Mouse (Mus musculus): Measurements from ENCODE around the gene Nr6a1.

Nr6a1 gene

GRCm38 (mm10) chr2:38714324-38714723 is 213.2 kb downstream of the Nr6a1 start, which contains the start of gene Nr5a1:
Nr5a1 (minus strand) TSS chr2:38714542.
- DNase-seq (ENCODE audit: low read depth), result no peak

GRCm38 (mm10) chr2:38713596-38713995 is 213.9 kb downstream of the Nr6a1 start:
- DNase-seq (ENCODE audit: low read depth), result no peak

GRCm38 (mm10) chr2:38712769-38713125 is 214.7 kb downstream of the Nr6a1 start:
- no peak for DNase-seq (ENCODE audit: low read depth)

- DNase-seq (ENCODE audit: low read depth), result no peak
Measured at GRCm38 (mm10) chr2:38712076-38712768, 215.3 kb downstream of the Nr6a1 start.

GRCm38 (mm10) chr2:38711421-38711861 is 216.0 kb downstream of the Nr6a1 start:
- DNase-seq (ENCODE audit: low read depth), result no peak

GRCm38 (mm10) chr2:38710304-38711241 is 216.9 kb downstream of the Nr6a1 start:
- DNase-seq (ENCODE audit: low read depth), result no peak

- DNase-seq (ENCODE audit: low read depth), result no peak
Measured at GRCm38 (mm10) chr2:38708907-38709688, 218.4 kb downstream of the Nr6a1 start.

- DNase-seq (ENCODE audit: low read depth), result no peak
Measured at GRCm38 (mm10) chr2:38706661-38707060, 220.8 kb downstream of the Nr6a1 start.

GRCm38 (mm10) chr2:38705036-38705435 is 222.5 kb downstream of the Nr6a1 start:
- DNase-seq (ENCODE audit: low read depth), result no peak

- DNase-seq (ENCODE audit: low read depth), result no peak
Measured at GRCm38 (mm10) chr2:38704336-38704735, 223.2 kb downstream of the Nr6a1 start.

GRCm38 (mm10) chr2:38700177-38700576 is 227.3 kb downstream of the Nr6a1 start:
- DNase-seq (ENCODE audit: low read depth), result no peak

GRCm38 (mm10) chr2:38698623-38699022 is 228.9 kb downstream of the Nr6a1 start:
- no peak for DNase-seq (ENCODE audit: low read depth)

- DNase-seq (ENCODE audit: low read depth), result no peak
Measured at GRCm38 (mm10) chr2:38697128-38698120, 230.1 kb downstream of the Nr6a1 start.

- DNase-seq (ENCODE audit: low read depth), result no peak
Measured at GRCm38 (mm10) chr2:38695770-38696169, 231.7 kb downstream of the Nr6a1 start.

GRCm38 (mm10) chr2:38691542-38691941 is 235.9 kb downstream of the Nr6a1 start:
- DNase-seq (ENCODE audit: low read depth), result peak; percentile 24

- no peak for DNase-seq (ENCODE audit: low read depth)
Measured at GRCm38 (mm10) chr2:38689881-38690280, 237.6 kb downstream of the Nr6a1 start.

- DNase-seq (ENCODE audit: low read depth), result no peak
Measured at GRCm38 (mm10) chr2:38688791-38689520, 238.5 kb downstream of the Nr6a1 start.

- DNase-seq (ENCODE audit: low read depth), result no peak
Measured at GRCm38 (mm10) chr2:38685746-38686145, 241.7 kb downstream of the Nr6a1 start.

- no peak for DNase-seq (ENCODE audit: low read depth)
Measured at GRCm38 (mm10) chr2:38683083-38683482, 244.4 kb downstream of the Nr6a1 start.

- DNase-seq (ENCODE audit: low read depth), result no peak
Measured at GRCm38 (mm10) chr2:38682209-38682608, 245.3 kb downstream of the Nr6a1 start.

Measured in c-Kit-positive CD71-positive TER-119-negative erythroid progenitor cells, embryonic 14.5 days (primary cell).